Mouse (Mus musculus) forebrain, embryonic 13.5 days (tissue): ENCODE results near the gene Bex1. TPM values are rescaled to one million over a fixed set of nuclear protein-coding genes. Genes with fewer than 3 reads are reported as not detected.

Source experiments
- ATAC-seq: fragments of 200-750 bp; cut with Nextera tagmentation; 2 replicates; pipeline ENCODE4 v1.8.0; 2017
- H3K27ac ChIP-seq: fragments of 300-500 bp; sonication (generic); 2 replicates; pipeline ENCODE4 v1.5.1; 2015; ENCODE audit warnings: inconsistent platforms, mild to moderate bottlenecking, moderate library complexity
- H3K27me3 ChIP-seq: fragments of 300-500 bp; sonication (generic); 2 replicates; pipeline ENCODE4 v1.6.1; 2015; ENCODE audit warnings: mild to moderate bottlenecking, inconsistent platforms
- H3K36me3 ChIP-seq: fragments of 300-500 bp; sonication (generic); 2 replicates; pipeline ENCODE4 v1.6.1; 2015; ENCODE audit warnings: mild to moderate bottlenecking, inconsistent platforms; ENCODE audit not compliant: poor library complexity, severe bottlenecking
- H3K4me1 ChIP-seq: fragments of 300-500 bp; sonication (generic); 2 replicates; pipeline ENCODE4 v1.6.1; 2015; ENCODE audit warnings: inconsistent platforms
- H3K4me2 ChIP-seq: fragments of 300-500 bp; sonication (generic); 2 replicates; pipeline ENCODE4 v1.6.1; 2015; ENCODE audit warnings: inconsistent platforms, mild to moderate bottlenecking, moderate library complexity
- H3K4me3 ChIP-seq: fragments of 300-500 bp; sonication (generic); 2 replicates; pipeline ENCODE4 v1.5.1; 2015; ENCODE audit warnings: mild to moderate bottlenecking, inconsistent platforms
- H3K9ac ChIP-seq: fragments of 300-500 bp; sonication (generic); 2 replicates; pipeline ENCODE4 v1.6.1; 2015; ENCODE audit warnings: mild to moderate bottlenecking, inconsistent platforms
- H3K9me3 ChIP-seq: fragments of 300-500 bp; sonication (generic); replicated peaks from 2 replicates; pipeline ENCODE4 v1.6.1; 2016; ENCODE audit warnings: inconsistent platforms
- WGBS: fragments of 180-500 bp; shearing (Covaris S2); methylation state at CpG from one replicate; pipeline ENCODE4 v1.1.7; 2015; 5-methylcytosine and 5-hydroxymethylcytosine counted together
- polyA plus RNA-seq: library from polyadenylated mRNA; unstranded; fragments of >200 nt; fragmentation: Nextera tagmentation; extraction: Ambion mirVana; gene quantifications from 2 replicates; pipeline ENCODE4 v1.2.1, GENCODE M21; 2015

Bex1 gene
- polyA plus RNA-seq, 1 experiment from 2014 or later = 177 TPM

- H3K27me3 ChIP-seq = no peaks in the 10 kb centered on the region; the same call in 1 of the 2 replicates
- ATAC-seq = no peak
- H3K4me3 ChIP-seq = no peak overlapping the region
- H3K27ac ChIP-seq = no peak overlapping the region
- 85% methylated on average over 2 of the region's 2 CpGs for WGBS
- H3K36me3 ChIP-seq = 0 out of 2 replicates have a peak, but pooled peaks cover 4% of the 10 kb centered on the region
- H3K4me2 ChIP-seq = no peak overlapping the region
- H3K4me1 ChIP-seq = no peaks in the 10 kb centered on the region
- no peaks in the 10 kb centered on the region for H3K9me3 ChIP-seq
- no peak overlapping the region for H3K9ac ChIP-seq
Measured at GRCm38 (mm10) chrX:136213396-136213795, 1.9 kb downstream of the Bex1 start.

GRCm38 (mm10) chrX:136204406-136204805, 10.9 kb downstream of the Bex1 start:
- no peak for ATAC-seq
- no peak overlapping the region for H3K4me3 ChIP-seq
- no peaks in the 10 kb centered on the region for H3K9me3 ChIP-seq
- 81% methylated on average over 6 of the region's 6 CpGs for WGBS
- no peak overlapping the region for H3K4me2 ChIP-seq
- no peaks in the 10 kb centered on the region for H3K36me3 ChIP-seq
- no peak overlapping the region for H3K9ac ChIP-seq
- no peak overlapping the region for H3K27ac ChIP-seq
- H3K4me1 ChIP-seq = no peaks in the 10 kb centered on the region
- H3K27me3 ChIP-seq = peaks cover 2% of the 10 kb centered on the region; the same call in 1 of the 2 replicates

GRCm38 (mm10) chrX:136203664-136204066, 11.6 kb downstream of the Bex1 start, which contains the start of gene Tceal5:
Tceal5 (minus strand) TSS chrX:136203876.
- H3K27me3 ChIP-seq = peaks cover 2% of the 10 kb centered on the region; the same call in 1 of the 2 replicates
- H3K27ac ChIP-seq = no peak within 1 kb of the TSS
- no peaks in the 10 kb centered on the region for H3K36me3 ChIP-seq
- WGBS = 21% methylated on average over 9 of the region's 9 CpGs
- ATAC-seq = peak; percentile 94
- H3K4me3 ChIP-seq = peak within 1 kb of the TSS; percentile 41
- H3K4me1 ChIP-seq = no peaks in the 10 kb centered on the region
- no peaks in the 10 kb centered on the region for H3K9me3 ChIP-seq
- H3K9ac ChIP-seq = peak within 1 kb of the TSS; percentile 58
- H3K4me2 ChIP-seq = peak within 1 kb of the TSS; percentile 58

- peak overlapping the region; percentile 58 for H3K4me2 ChIP-seq
- no peak; the same call in 1 of the 2 replicates for ATAC-seq
- H3K9me3 ChIP-seq = no peaks in the 10 kb centered on the region
- H3K4me3 ChIP-seq = peak overlapping the region; percentile 41
- WGBS = 17% methylated on average over 7 of the region's 7 CpGs
- H3K9ac ChIP-seq = peak overlapping the region; percentile 58
- peaks cover 2% of the 10 kb centered on the region; the same call in 1 of the 2 replicates for H3K27me3 ChIP-seq
- no peak overlapping the region for H3K27ac ChIP-seq
- H3K36me3 ChIP-seq = no peaks in the 10 kb centered on the region
- H3K4me1 ChIP-seq = no peaks in the 10 kb centered on the region
Measured at GRCm38 (mm10) chrX:136203257-136203656, 12.1 kb downstream of the Bex1 start.

GRCm38 (mm10) chrX:136196873-136197272, 18.4 kb downstream of the Bex1 start:
- Histone ChIP-seq H3K4me3 (no peak overlapping the region), H3K9ac (no peak overlapping the region), H3K4me2 (no peak overlapping the region), H3K4me1 (no peaks in the 10 kb centered on the region), H3K27me3 (no peaks in the 10 kb centered on the region; the same call in 1 of the 2 replicates), H3K9me3 (no peaks in the 10 kb centered on the region), H3K27ac (no peak overlapping the region), H3K36me3 (no peaks in the 10 kb centered on the region)
- 28% methylated on average over 1 of the region's 1 CpGs for WGBS
- no peak for ATAC-seq

- Histone ChIP-seq H3K4me1 (no peaks in the 10 kb centered on the region), H3K4me3 (no peak overlapping the region), H3K36me3 (no peaks in the 10 kb centered on the region), H3K9ac (no peak overlapping the region), H3K4me2 (no peak overlapping the region), H3K9me3 (no peaks in the 10 kb centered on the region), H3K27me3 (no peaks in the 10 kb centered on the region; the same call in 1 of the 2 replicates), H3K27ac (no peak overlapping the region)
- no peak for ATAC-seq
- WGBS = 83% methylated on average over 16 of the region's 16 CpGs
Measured at GRCm38 (mm10) chrX:136195193-136195944, 19.9 kb downstream of the Bex1 start.

- WGBS = 86% methylated on average over 1 of the region's 1 CpGs
- H3K9ac ChIP-seq = no peak overlapping the region
- no peaks in the 10 kb centered on the region for H3K27me3 ChIP-seq
- H3K27ac ChIP-seq = no peak overlapping the region
- H3K36me3 ChIP-seq = no peaks in the 10 kb centered on the region
- H3K9me3 ChIP-seq = no peaks in the 10 kb centered on the region
- H3K4me2 ChIP-seq = no peak overlapping the region
- ATAC-seq = no peak
- H3K4me3 ChIP-seq = no peak overlapping the region
- no peaks in the 10 kb centered on the region for H3K4me1 ChIP-seq
Measured at GRCm38 (mm10) chrX:136183107-136183506, 32.2 kb downstream of the Bex1 start.

GRCm38 (mm10) chrX:136180897-136181553, 34.3 kb downstream of the Bex1 start:
- no peaks in the 10 kb centered on the region for H3K36me3 ChIP-seq
- WGBS = 25% methylated on average over 11 of the region's 11 CpGs

GRCm38 (mm10) chrX:136172786-136173185, 42.5 kb downstream of the Bex1 start:
- no peak overlapping the region for H3K27ac ChIP-seq

More at GRCm38 (mm10) chrX:136180897-136181553, 34.3 kb downstream of the Bex1 start:
- Histone ChIP-seq H3K9me3 (no peaks in the 10 kb centered on the region), H3K9ac (no peak overlapping the region), H3K4me2 (no peak overlapping the region), H3K4me3 (no peak overlapping the region), H3K4me1 (no peaks in the 10 kb centered on the region), H3K27me3 (no peaks in the 10 kb centered on the region), H3K27ac (no peak overlapping the region)
- no peak for ATAC-seq

GRCm38 (mm10) chrX:136172118-136172551, 43.2 kb downstream of the Bex1 start, which contains the start of gene Tceal8:
Tceal8 (minus strand) TSS chrX:136172342.
- Histone ChIP-seq H3K27ac (peak within 1 kb of the TSS; percentile 76), H3K9me3 (no peaks in the 10 kb centered on the region), H3K27me3 (peaks cover 3% of the 10 kb centered on the region; the same call in 1 of the 2 replicates), H3K9ac (peak within 1 kb of the TSS; percentile 66), H3K4me2 (peak within 1 kb of the TSS; percentile 59), H3K36me3 (no peaks in the 10 kb centered on the region), H3K4me1 (peaks cover 3% of the 10 kb centered on the region; the same call in 1 of the 2 replicates), H3K4me3 (peak within 1 kb of the TSS; percentile 53)
- WGBS = 17% methylated on average over 10 of the region's 10 CpGs
- ATAC-seq = peak; percentile 99

More at GRCm38 (mm10) chrX:136172786-136173185, 42.5 kb downstream of the Bex1 start:
- Histone ChIP-seq H3K9ac (0 out of 2 replicates have a peak overlapping the region, but pooled peaks have one; percentile 26), H3K4me1 (peaks cover 3% of the 10 kb centered on the region; the same call in 1 of the 2 replicates), H3K4me3 (peak overlapping the region; percentile 53), H3K36me3 (no peaks in the 10 kb centered on the region), H3K4me2 (peak overlapping the region; percentile 59), H3K27me3 (peaks cover 3% of the 10 kb centered on the region; the same call in 1 of the 2 replicates), H3K9me3 (no peaks in the 10 kb centered on the region)
- 17% methylated on average over 10 of the region's 10 CpGs for WGBS
- ATAC-seq = no peak

- H3K4me1 ChIP-seq = peaks cover 3% of the 10 kb centered on the region; the same call in 1 of the 2 replicates
- 24% methylated on average over 24 of the region's 24 CpGs for WGBS
- H3K27ac ChIP-seq = peak overlapping the region; percentile 76
- H3K9ac ChIP-seq = peak overlapping the region; percentile 66
- peak overlapping the region; percentile 53 for H3K4me3 ChIP-seq
- H3K36me3 ChIP-seq = no peaks in the 10 kb centered on the region
- ATAC-seq = peak; percentile 70
- peak overlapping the region; percentile 59 for H3K4me2 ChIP-seq
- peaks cover 3% of the 10 kb centered on the region; the same call in 1 of the 2 replicates for H3K27me3 ChIP-seq
- no peaks in the 10 kb centered on the region for H3K9me3 ChIP-seq
Measured at GRCm38 (mm10) chrX:136171189-136172117, 43.9 kb downstream of the Bex1 start.
